Mouse (Mus musculus) adrenal gland, postnatal 25 days (tissue): Measurements from ENCODE around the gene Map3k5. TPM values are rescaled to one million over a fixed set of nuclear protein-coding genes. Genes with fewer than 3 reads are reported as not detected.

Source experiments
- DNase-seq: peaks from one replicate; pipeline ENCODE4 v3.0.0; 2021; ENCODE audit warnings: mixed read lengths
- total RNA-seq: library from RNA; stranded (reverse); gene quantifications from 2 replicates; pipeline ENCODE4 v1.2.3, GENCODE M21; 2021

The Map3k5 gene
- total RNA-seq, 1 experiment from 2014 or later: 22.9 TPM

GRCm38 (mm10) chr10:20157021-20157726 is 222.9 kb downstream of the Map3k5 start:
- DNase-seq: no peak

- no peak for DNase-seq
These were observed 224.5 kb downstream of the Map3k5 start for GRCm38 (mm10) chr10:20158756-20159155.

- no peak for DNase-seq
These were observed 225.0 kb downstream of the Map3k5 start for GRCm38 (mm10) chr10:20159308-20159707.

- DNase-seq: peak; percentile 20
These were observed 226.6 kb downstream of the Map3k5 start for GRCm38 (mm10) chr10:20160914-20161313.

- DNase-seq: no peak
These were observed 230.5 kb downstream of the Map3k5 start for GRCm38 (mm10) chr10:20164810-20165209.

- DNase-seq: no peak
These were observed 232.5 kb downstream of the Map3k5 start for GRCm38 (mm10) chr10:20166797-20167196.

- DNase-seq: no peak
These were observed 233.2 kb downstream of the Map3k5 start for GRCm38 (mm10) chr10:20167467-20167866.

GRCm38 (mm10) chr10:20169182-20169674 is 235.0 kb downstream of the Map3k5 start:
- DNase-seq: no peak

- DNase-seq: no peak
These were observed 235.8 kb downstream of the Map3k5 start for GRCm38 (mm10) chr10:20169927-20170604.

GRCm38 (mm10) chr10:20170605-20171088 is 236.4 kb downstream of the Map3k5 start:
- peak; percentile 64 for DNase-seq

GRCm38 (mm10) chr10:20171209-20171608 is 236.9 kb downstream of the Map3k5 start:
- no peak for DNase-seq

- DNase-seq: no peak
These were observed 237.5 kb downstream of the Map3k5 start for GRCm38 (mm10) chr10:20171756-20172155.

GRCm38 (mm10) chr10:20173733-20174132 is 239.5 kb downstream of the Map3k5 start:
- no peak for DNase-seq

- DNase-seq: no peak
These were observed 241.8 kb downstream of the Map3k5 start for GRCm38 (mm10) chr10:20176054-20176453.

- no peak for DNase-seq
These were observed 244.7 kb downstream of the Map3k5 start for GRCm38 (mm10) chr10:20178807-20179605.

GRCm38 (mm10) chr10:20181198-20181597 is 246.9 kb downstream of the Map3k5 start:
- no peak for DNase-seq

GRCm38 (mm10) chr10:20181680-20182399 is 247.6 kb downstream of the Map3k5 start:
- DNase-seq: no peak

GRCm38 (mm10) chr10:20184326-20184725 is 250.1 kb downstream of the Map3k5 start:
- no peak for DNase-seq

GRCm38 (mm10) chr10:20185264-20185663 is 251.0 kb downstream of the Map3k5 start:
- no peak for DNase-seq

GRCm38 (mm10) chr10:20185806-20186205 is 251.5 kb downstream of the Map3k5 start:
- DNase-seq: no peak

- DNase-seq: no peak
These were observed 252.6 kb downstream of the Map3k5 start for GRCm38 (mm10) chr10:20186800-20187273.
